In genomic region chr1:64734771-64735750, GRCm38 (mm10) we compare ENCODE assay signal across 8 mouse cellular contexts. TPM values are rescaled to one million over a fixed set of nuclear protein-coding genes. Genes with fewer than 3 reads are reported as not detected.
A peak's percentile ranks its signal among the peaks of the same experiment; 100 is the strongest.
DNase-seq lines count a peak whose midpoint lies in the region; ATAC-seq and TF ChIP-seq lines count a peak whose summit lies in the region.

No protein-coding gene starts in this region.

- TF ChIP-seq CTCF in layer of hippocampus, adult 2 months (conservative IDR thresholded peaks at IDR 0.05) = peak; percentile 52
- peak; percentile 28; the same call in 1 of the 2 replicates for TF ChIP-seq CTCF in lung, embryonic 14.5 days (IDR thresholded peaks at IDR 0.05; ENCODE audit: low read depth)

- 35% methylated on average over 58 of the region's 58 CpGs for WGBS in lung, embryonic 14.5 days

- peaks cover 34% of the 10 kb centered on the region for H3K27me3 ChIP-seq in lung, embryonic 14.5 days (ENCODE audit: insufficient read depth, low read length)

- peak overlapping the region; percentile 95 for H3K4me2 ChIP-seq in lung, embryonic 14.5 days

- H3K36me3 ChIP-seq in lung, embryonic 14.5 days (ENCODE audit: insufficient read depth) = peaks cover 5% of the 10 kb centered on the region; the same call in 1 of the 2 replicates

- peak overlapping the region; percentile 47 for H3K4me3 ChIP-seq in layer of hippocampus, adult 2 months
- peak overlapping the region; percentile 65 for H3K4me3 ChIP-seq in lung, embryonic 14.5 days (ENCODE audit: low read depth, low read length)

- ATAC-seq in lung, embryonic 14.5 days (ENCODE audit: insufficient read depth) = no peak

- H3K27ac ChIP-seq in layer of hippocampus, adult 2 months = no peak overlapping the region
- H3K27ac ChIP-seq in lung, embryonic 14.5 days (ENCODE audit: low read depth) = no peak overlapping the region

- no peak for DNase-seq in layer of hippocampus, adult 2 months (ENCODE audit: low spot score in 2 of 2)
- DNase-seq in layer of hippocampus, postnatal 25 days (ENCODE audit: extremely low spot score in 1 of 2, low spot score in 1 of 2) = no peak
- DNase-seq in cerebellum, adult 9-10 months = peak; percentile 26
- DNase-seq in gastrocnemius, postnatal 10 days = peak; percentile 42
- peak; percentile 53 for DNase-seq in kidney, adult 18-20 months
- DNase-seq in lung, embryonic 14.5 days = peak; percentile 69
- DNase-seq in right cerebral cortex, postnatal 14 days = peak; percentile 35
- no peak for DNase-seq in natural killer cell, adult 2 months (ENCODE audit: low spot score in 2 of 2)

- no peaks in the 10 kb centered on the region for H3K9me3 ChIP-seq in lung, embryonic 14.5 days (ENCODE audit: low read depth, low read length)

- peak overlapping the region; percentile 43 for H3K9ac ChIP-seq in lung, embryonic 14.5 days

- peaks cover 8% of the 10 kb centered on the region for H3K4me1 ChIP-seq in lung, embryonic 14.5 days (ENCODE audit: insufficient read depth)

RNA-seq across cellular contexts. Expression of gene Fzd5, which starts 2.5 kb away (rescaled TPM):
- total RNA-seq in layer of hippocampus, adult 2 months (2021) = 1 to 10 TPM in 1 of 2 experiments, under 1 TPM in 1; 0.93 to 1.3 TPM
- 1 to 10 TPM in 1 of 2 experiments, under 1 TPM in 1; 0.79 to 1.0 TPM for total RNA-seq in layer of hippocampus, postnatal 25 days (2021)
- 1 to 10 TPM; 2.3 to 3.6 TPM for total RNA-seq in gastrocnemius, postnatal 10 days (2021)
- 2.0 and 2.6 TPM in 2 replicates for polyA plus RNA-seq in lung, embryonic 14.5 days (2014; fragmentation: Nextera tagmentation; extraction: Ambion mirVana)

RNA-seq across cellular contexts. Expression of gene Ccnyl1, which starts 44.8 kb away (rescaled TPM):
- 10 to 100 TPM; 12.9 to 14.8 TPM for total RNA-seq in layer of hippocampus, adult 2 months (2021)
- 10 to 100 TPM; 14.4 to 19.5 TPM for total RNA-seq in layer of hippocampus, postnatal 25 days (2021)
- total RNA-seq in gastrocnemius, postnatal 10 days (2021) = 10 to 100 TPM; 20.0 to 25.1 TPM
- polyA plus RNA-seq in lung, embryonic 14.5 days (2014; fragmentation: Nextera tagmentation; extraction: Ambion mirVana) = 6.8 and 8.4 TPM in 2 replicates

Comparison
In these comparisons a context has a peak if more than half of its experiments do, and no peak if none do; other contexts are left out.
1. DNase-seq: peak in cerebellum, adult 9-10 months (single experiment), gastrocnemius, postnatal 10 days (single experiment), kidney, adult 18-20 months (single experiment), lung, embryonic 14.5 days (single experiment) and right cerebral cortex, postnatal 14 days (single experiment); none in layer of hippocampus, adult 2 months (0 of 2), layer of hippocampus, postnatal 25 days (0 of 2) and natural killer cell, adult 2 months (0 of 2).